Mouse (Mus musculus) frontal cortex, adult (tissue): ENCODE data around the gene Med26.

Experiments used
- ATAC-seq: cut with Nextera tagmentation; 2 replicates; pipeline ENCODE4 v1.9.2; 2017; ENCODE audit warnings: mild to moderate bottlenecking, moderate library complexity, mixed read lengths; ENCODE audit not compliant: low TSS enrichment

Med26 gene

DNA sequence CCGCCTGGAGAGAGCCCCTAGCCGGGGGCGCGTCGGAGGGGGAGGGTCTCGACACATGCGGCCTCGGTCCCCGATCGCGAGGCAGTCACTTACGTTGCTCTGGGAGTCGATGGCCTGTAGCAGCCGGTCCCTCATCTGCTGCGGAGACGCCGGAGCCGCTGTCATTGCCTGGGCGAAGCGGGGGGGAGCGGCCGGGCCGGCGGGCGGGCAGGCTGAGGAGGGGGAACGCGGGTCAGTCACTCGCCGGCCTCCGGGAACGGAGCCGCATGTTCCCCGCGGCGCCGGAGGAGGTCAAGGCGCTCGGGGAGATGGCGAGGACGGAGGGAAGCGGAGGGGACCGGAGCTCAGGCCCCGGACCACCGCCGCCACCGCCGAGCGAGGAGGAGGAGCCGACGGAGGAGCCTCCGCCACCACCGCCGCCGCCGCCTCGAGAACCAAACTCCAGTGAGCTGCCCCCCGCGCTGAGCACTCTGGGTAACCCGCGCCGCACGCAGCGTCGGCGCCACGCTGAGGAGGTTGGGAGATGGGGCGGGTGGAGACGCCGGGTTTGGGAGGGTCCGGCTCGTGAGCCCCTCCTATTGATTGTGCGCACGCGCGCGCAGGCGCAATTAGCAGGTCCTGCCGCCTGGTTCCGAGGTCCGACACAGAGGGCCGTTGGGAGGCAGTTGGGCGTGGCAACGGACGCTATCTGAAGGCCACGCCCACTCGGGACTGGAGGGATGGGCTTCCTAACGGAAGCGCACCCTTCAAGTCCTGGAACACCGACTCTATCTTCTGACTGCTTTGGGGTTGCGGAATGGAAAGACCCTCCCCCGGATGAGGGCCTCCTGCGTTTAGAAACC lies at the start of gene Med26:
Med26 (minus strand) TSS at position 469 of the 842 bp plus-strand sequence.
- ATAC-seq = peak; percentile 96

DNA sequence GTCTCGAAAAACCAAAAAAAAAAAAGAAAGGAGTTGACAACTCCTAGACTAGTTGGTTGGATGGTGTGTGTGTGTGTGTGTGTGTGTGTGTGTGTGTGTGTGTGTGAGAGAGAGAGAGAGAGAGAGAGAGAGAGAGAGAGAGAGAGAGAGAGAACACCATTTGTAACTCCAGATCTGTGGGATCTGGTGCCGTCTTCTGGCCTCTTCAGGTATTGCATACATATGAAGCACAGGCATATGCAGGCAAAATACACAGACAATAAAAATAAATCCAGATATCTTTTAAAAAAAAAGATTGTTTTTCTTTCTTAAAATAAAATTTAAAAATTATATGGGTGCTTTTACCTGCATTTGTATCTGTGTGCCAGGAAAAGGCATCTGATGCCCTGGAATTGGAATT lies 42.1 kb upstream of the Med26 start:
- ATAC-seq = no peak

DNA sequence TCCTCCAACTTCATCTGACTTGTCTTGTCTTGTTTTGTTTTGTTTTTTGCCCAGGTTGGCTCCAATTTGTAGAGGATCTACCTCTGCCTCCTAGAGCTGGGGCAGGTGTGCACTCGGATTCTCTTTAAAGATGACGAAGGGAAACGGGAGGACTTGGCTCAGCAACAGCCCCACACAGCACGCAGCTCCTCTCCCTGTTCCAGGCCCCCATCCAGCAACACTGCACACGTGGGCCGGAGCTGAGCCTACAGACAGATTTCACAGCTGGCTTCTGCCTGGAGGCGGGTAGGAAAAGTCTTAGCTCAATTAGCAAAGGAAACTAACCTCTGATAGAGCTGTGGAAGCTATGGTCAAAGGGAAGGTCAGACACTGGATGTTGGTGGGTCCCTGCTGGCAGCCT lies 41.2 kb upstream of the Med26 start:
- peak; percentile 87 for ATAC-seq

DNA sequence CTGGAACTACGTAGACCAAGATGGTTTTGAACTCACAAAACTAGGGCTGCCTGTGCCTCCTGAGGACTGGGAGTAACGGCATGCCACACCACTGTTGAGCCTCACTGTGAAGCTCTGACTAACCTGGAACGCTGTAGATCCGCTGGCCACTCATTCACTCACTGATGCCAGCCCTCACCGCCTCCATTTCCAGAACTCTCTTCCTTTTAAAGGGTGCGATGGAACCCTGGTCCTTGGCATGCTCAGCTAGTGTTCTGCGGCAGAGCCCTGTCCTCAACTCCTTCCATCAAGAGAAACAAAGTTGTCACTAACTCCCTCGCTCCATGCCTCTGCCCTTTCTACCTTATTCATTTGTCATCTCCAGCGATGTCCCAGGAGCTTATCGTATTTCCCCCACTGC lies 40.8 kb upstream of the Med26 start:
- ATAC-seq = peak; percentile 66

DNA sequence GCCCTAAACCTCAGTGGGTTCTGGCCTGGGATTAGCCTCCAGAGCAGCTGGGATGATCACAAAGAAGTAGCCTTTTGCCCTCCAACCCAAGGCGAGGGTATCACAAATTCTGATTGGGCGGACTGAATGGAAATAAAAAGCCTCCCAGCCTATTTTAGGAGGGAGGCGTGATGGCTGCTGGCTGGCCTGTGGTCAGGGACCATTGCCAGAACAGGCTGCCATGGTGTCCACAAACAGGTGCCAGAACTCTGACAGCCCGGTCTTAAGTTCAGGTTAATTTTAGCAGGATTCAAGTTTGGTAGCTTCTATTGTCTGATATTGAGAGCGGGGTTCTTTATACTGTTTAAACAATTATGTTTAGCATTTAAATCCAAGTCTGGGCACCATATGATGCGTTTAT lies 39.7 kb upstream of the Med26 start:
- no peak for ATAC-seq

DNA sequence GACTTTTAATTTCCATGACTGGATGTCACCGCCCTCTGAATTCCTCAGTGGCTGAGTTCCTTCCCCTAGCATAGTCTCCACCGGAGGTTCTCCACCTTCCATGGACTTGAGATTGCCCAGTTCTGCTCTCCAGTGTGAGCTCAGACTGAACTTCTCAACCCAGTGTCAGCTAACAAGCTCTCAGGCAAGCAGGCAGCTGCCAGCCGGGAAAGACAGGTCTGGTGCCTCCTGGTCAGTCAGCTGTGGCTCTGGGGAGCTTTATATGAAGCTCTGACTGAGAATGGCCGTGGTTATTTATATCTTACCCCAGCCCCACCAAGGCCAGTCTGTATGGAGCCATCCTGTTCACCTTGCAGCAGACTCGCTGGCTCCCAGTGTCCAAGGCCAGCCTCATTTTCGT lies 36.3 kb upstream of the Med26 start:
- no peak for ATAC-seq

DNA sequence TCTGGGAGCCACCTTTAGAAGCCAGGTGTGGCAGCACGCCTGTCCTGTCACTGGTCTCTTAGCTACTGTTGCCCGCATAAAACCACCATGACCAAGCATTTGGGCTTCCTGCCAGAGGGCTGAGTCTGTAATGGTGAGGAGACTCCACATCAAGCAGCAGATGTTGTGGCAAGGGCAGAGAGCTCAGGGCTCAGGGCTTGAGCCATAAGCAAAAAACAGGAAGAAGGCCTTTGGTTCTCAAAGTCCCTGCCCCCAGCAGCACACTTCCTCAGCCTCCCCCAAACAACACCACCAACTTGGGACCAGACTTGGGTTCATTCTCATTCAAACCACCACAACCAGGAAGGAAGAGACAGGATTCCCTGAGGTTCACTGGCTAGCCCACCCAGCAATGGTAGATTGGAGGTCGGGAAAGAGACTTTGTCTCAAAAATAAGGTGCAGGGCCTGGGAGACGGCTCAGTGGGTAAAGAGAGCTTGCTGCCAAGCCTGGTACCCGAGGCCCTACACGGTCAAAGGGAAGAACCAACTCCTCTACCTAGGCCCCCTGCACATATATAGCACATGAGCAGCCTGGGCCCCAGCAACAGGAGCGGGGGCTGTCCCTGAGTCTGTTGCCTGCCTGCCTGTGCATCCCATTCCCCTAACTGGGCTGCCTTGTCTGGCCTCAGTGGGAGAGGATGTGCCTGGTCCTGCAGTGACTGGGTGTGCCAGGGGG lies 35.1 kb upstream of the Med26 start:
- no peak for ATAC-seq

DNA sequence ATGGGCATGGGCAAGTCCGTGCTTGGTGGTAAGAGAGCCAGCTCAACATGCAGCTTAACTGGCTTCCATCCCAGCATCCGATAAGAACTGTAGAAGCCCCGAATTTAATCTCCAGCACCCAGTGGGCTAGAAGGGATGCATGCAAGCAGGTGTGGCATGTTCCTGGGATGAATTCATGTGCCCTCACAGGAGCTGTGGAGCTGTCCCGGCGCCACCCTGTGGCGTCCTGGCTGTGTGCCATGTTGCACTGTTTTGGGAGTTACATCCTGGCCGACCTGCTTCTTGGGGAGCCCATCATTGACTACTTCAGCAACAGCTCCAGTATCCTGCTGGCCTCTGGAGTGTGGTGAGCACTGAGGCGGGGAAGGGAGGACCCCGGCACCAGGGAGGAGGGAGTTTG lies 31.3 kb upstream of the Med26 start:
- no peak for ATAC-seq

DNA sequence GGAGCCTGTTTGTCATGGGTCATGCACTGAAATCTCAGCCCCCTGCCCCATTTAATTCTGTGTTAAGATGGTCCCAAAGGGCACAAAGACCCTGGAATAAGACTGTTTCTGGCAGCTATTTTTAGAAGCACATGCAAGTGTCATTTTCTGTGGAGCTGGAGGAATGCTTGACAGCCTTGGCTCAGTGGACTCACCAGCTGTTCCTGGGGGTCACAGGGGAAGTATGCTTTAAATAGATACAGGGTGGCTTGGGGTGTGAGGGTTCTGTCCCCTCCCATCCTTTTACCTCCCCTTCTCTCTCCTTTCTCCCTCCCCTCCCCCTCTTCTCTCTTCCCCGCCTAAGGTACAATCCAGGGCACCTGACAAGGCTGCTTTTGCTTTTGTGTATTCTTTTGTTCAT lies 29.9 kb upstream of the Med26 start:
- ATAC-seq = no peak

DNA sequence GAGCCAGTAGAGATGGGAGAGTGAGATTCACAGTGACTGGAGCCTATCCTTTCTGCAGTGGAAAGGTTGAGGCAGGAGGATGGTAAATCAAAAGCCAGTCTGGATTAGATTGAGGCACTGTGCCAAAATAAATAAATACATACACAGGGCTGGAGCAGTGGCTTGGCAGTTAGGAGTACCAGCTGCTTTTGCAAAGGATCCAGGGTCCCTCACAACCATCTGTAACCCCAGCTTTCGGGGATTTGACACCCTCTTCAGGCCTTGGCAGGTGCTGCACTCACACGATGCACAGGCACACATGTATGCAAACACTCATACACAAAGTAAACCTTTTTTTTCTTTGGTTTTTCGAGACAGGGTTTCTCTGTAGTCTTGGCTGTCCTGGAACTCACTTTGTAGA lies 29.2 kb upstream of the Med26 start:
- no peak for ATAC-seq

DNA sequence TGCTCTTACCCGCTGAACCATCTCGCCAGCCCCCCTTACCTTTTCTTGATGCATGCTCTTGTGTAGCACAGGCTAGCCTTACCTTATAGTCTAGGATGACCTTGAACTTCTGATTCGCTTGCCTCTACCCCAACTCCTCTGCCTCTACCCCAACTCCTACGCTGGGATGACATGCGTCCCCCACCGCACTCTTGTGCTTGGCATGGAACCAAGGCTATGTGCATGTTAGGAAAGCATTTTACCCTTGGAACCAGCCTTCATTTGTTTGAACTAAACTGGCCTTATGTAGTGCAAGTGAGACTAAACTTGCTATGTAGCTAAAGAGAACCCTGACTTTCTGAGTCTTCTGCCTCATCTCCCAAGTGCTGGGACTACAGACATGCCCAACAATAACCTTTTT lies 27.8 kb upstream of the Med26 start:
- ATAC-seq = no peak

DNA sequence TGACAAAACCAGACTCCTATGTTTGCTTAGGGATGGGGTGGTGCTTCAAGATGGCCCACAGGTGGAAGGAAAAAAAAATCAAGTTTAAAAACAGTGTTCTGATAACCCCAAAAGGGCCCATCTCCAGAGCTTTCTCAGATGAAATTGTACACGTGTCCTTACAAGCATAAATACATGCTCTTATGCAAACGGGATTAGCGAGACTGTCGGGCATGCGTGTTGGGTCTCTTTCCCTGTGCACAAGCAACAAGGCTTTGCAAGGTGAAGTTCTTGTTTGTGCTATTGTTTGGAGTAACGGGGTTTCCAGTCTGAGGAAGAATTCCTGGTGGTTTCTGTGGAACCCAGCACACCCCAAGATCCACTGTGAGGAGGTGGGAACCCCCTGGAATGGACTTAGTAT lies 25.4 kb upstream of the Med26 start:
- no peak for ATAC-seq

DNA sequence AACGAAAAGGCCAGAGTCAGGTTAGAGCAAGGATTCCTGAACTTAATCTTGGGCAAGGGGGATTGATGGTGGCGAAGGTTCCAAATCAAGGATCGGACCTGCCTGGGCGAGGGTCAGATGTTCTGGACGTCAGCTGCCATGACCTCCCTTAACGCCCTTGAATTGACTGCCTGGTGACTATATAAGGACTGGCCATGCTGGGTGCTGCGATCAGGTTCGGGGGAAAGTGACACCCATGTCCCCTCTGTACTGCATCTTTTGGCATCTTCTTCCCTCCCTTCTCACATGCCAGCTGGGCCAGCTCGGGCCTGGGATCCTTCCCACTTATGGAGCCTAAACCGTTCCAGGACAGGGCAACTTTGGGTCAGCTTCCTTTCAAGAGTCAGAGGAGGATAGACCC lies 24.4 kb upstream of the Med26 start:
- ATAC-seq = no peak

DNA sequence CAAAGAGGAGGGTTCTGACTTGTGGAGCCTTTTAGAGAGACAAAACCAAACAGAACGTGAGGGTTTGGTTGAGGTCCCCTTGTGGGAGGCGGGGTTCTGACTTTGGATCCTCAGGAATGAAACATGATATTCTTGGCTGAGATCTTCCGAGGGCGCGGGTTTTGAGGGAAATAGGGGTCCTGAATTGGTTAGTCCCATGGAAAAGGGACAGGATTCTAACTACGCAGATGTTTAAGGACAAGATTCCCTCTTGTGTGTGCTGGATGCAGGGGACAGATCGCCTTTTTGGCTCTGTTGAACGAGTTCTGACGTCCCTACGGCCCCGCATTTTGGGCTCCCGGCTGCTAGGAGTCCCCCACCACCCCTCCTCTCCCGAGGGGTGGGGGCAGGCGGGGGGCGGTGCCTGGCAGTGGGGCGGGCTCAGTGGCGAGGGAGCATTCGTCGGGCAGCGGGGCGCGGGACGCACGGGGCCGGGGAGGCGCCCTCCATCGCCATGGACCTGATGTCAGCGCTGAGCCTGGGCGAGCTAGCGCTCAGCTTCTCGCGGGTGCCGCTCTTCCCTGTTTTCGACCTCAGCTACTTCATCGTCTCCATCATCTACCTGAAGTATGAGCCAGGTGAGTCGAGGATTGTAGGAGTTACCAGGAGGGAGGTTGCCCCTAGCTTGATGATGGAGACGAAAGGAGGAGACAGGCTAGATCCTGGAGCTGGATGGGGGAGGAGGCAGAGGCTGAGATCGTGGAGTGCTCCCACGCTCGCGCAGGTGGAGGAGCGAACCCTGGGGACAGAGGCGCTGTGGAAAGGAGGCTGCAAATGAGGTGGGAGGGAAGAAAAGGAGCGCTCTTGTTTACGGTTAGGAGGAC lies 23.8 kb upstream of the Med26 start, which contains the start of gene Tmem38a:
Tmem38a (plus strand) TSS at position 445 of the 863 bp plus-strand sequence.
- peak; percentile 44 for ATAC-seq

DNA sequence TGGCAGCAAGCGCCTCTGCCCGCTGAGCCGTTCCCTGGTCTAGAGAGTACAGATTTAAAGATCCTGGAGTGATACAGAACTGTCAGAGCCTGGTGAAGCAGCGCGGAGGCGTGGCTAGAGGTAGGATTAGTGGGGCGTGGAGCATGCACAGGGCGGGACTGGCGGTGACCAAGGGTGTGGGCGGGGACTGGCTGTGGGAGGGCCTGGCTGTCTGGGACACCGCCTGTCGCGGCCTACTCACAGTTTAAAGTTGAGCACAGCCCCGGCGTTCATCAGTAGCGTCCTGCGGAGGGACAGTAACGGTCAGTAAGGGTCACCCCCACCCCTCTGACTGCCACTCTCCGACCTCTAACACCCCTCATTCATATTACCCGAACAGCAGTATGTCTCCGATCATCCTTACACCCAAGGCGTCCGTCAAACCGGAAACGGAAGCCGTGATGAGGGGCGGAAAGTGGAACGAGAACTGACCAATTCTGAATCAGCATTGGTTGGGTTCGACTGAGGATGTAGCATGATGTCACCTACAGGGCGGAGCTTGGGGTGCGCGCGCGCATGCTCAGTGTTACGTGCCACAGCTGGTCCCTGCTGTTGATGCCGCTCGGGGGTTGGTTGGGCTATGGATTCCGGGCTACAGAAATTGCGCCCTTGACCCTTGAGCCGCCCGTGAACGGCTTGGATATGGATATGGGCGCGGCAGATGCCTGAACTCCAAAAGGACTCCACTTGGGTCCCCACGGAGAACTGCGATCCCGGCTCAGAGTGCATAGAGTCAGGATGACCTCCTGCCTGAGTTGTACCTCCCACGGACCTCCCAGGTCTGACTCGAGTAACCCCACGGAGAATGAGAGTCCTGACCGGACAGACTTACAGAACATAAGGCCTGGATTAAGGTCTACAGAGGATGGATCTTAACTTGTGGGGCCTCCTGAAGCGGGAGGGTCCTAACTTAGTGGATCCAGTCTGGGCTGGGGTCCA lies 22.9 kb upstream of the Med26 start, which contains the start of gene Smim7:
Smim7 (minus strand) TSS at position 456 of the 978 bp plus-strand sequence.
- ATAC-seq = peak; percentile 83

DNA sequence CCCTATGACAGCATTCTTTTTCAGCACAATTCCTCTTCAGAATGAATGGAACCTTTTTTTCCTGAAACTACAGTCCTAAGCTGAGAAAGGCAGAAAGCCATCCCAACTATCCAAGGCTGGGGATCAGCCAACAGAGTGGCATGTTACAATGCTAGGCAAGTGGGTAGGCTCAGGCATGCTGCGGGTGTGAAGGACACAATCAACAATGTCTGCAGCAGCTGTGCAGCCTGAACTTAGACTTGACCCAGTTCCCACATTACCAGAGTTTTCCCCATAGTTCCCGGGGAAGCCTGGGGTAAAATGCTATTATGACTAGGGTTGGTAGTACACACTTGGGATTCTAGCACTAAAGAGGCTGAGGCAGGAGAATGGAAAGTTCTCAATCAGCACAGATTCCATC lies 17.9 kb upstream of the Med26 start:
- no peak for ATAC-seq

DNA sequence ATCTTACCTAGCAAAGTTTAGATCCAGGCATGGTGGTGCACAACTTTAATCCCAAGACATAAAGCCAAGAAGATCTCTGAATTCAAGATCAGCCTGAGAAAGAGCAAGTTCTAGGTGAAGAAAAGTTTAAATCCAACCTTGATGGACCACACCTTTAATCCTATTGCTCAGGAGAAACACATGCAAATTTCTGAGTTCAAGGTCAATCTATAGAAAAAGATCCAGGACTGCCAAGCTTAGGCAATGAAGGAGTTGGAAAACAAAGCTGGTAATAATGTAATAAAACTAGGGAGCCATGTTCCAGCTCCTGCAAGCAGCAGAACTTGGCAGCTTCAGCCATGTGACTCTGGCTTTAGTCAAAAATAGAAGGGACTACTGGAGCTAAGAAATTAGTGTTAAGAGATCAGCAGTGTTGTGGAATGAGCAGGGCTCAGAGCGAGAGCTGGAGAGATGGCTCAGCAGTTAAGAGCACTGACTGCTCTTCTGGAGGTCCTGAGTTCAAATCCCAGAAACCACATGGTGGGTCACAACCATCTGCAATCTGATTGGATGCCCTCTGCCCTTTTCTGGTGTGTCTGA lies 13.1 kb upstream of the Med26 start:
- ATAC-seq = no peak

DNA sequence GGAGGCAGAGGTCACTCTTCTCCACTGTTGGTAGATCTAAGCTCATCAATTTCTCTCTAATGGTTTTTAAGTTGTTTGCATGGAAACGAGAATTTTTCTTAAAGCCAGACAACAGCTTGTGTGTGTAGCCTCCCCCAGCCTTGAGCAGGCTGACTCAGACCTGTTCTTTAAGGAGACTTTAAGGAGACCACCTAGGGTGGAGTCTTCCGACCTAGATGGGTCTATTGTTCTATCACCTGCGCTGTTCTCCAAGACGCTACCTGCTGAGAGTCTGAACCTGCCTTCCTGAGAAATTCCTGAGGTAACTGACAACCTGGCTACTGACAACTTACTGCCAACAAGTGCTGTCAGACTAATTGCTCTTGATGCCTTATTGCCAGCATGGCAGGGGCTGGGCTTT lies 7.7 kb upstream of the Med26 start:
- ATAC-seq = no peak

DNA sequence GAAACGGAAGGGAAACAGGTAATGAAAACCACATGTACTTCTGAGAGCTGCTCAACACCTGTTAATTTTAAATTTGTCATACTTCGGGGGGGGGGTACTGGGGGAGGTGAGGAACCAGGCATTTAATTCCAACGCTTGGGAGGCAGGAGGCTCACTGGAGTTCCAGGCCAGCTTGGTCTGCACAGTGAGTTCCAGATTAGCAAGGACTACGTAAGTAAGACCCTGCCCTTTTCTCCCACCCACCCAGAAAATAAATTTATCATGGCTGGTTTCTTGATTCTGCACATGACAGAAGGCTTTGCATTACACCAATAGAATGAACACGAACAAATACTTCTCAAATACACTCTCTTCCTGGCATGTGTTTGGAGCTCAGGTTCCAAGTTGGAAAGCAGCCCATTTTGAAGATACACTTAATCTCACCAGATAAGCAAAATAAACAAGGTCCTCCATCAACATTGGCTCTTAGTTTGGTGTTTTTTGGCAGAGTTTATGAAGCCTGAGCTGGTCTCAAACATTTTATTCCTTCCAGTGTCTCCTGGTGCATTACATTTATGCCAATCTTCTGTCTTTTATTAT lies 1.3 kb upstream of the Med26 start:
- ATAC-seq = no peak

DNA sequence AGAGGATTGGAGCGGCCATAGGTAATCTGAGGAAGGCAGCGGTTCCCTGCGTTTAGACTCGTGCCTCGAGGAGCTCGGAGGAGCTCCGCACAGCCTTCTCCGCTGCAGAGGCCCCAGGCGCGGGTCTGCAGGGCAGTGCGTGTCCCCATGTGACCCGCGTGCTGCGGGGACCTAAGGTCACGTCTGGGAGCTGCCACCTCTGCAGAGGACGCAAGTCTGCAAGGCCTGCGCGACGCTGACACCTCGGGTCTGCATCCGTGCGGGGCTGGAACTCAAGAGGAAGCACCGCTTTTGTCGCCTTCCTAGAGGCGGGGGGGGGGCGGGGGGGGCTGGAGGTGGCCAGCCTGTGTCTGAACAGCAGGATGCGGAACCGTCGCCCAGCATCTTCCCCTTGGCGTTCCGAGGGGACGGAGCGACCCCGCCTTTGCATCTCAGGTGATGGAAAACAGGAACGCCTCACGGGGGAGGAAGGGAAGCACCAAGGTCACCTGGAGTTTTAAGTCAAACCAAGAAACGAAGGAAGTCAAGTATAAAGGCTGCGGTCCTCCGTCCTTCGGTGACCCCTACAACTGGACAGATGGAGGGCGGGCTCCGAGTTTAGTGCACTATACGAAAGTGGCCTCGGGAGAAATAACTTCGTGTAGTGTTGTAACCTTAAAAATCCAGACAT lies 709 bp upstream of the Med26 start:
- no peak for ATAC-seq
